Mouse (Mus musculus) MEL-GATA-1-ER (cell line): ENCODE data around the gene Tsc22d2.
"Not testable (repeated sequence)": the region's sequence is repeated elsewhere in the genome, so short reads cannot be mapped to it uniquely, and the experiment has no call there.

Experiments
- DNase-seq: peaks from one replicate; pipeline ENCODE4 v3.0.0-alpha.2; 2012; ENCODE audit warnings: low read depth; ENCODE audit errors: extremely low read depth

Gene Tsc22d2

GRCm38 (mm10) chr3:58428861-58429260 is 14.3 kb downstream of the Tsc22d2 start:
- no peak for DNase-seq

DNA sequence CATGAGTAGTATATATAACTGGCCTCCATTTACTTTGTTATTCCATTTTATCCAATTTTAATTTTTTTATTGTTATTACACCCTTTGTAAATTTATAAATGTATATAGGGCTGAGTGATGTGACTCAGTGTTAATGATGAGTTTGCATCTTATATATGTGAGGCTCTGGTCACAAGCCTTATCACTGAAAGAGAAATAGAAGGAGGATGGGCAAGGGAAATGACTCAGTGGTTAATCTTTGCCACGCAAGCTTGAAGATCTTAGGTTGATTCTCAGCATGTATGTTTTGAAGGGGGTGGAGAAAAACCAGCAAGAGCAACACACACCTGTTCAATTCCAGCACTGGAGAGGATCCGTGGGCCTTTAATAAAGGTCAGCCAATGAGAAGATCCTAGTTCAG is 19.9 kb downstream of the Tsc22d2 start:
- no peak for DNase-seq

DNA sequence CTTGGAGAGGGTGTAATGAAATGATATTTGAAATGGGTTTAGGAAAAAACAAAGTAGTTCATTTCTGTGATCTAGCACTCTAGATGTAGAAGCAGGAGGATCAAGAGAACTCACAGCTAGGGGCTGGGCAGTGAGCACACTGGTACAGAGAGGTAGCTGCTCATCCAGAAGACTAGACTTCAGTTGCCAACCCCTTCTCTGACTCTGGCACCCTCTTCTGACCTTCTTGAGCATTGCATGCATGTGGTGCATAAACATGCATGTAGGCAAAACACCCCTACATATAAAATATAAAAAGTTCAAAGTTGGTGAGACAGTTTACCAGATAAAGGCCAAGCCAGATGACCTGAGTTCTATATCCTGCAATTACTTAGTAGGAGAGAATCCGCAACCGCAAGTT is 33.7 kb downstream of the Tsc22d2 start:
- DNase-seq, result peak; percentile 29

- DNase-seq, result no peak
These were observed 35.0 kb downstream of the Tsc22d2 start for GRCm38 (mm10) chr3:58449487-58449886.

DNA sequence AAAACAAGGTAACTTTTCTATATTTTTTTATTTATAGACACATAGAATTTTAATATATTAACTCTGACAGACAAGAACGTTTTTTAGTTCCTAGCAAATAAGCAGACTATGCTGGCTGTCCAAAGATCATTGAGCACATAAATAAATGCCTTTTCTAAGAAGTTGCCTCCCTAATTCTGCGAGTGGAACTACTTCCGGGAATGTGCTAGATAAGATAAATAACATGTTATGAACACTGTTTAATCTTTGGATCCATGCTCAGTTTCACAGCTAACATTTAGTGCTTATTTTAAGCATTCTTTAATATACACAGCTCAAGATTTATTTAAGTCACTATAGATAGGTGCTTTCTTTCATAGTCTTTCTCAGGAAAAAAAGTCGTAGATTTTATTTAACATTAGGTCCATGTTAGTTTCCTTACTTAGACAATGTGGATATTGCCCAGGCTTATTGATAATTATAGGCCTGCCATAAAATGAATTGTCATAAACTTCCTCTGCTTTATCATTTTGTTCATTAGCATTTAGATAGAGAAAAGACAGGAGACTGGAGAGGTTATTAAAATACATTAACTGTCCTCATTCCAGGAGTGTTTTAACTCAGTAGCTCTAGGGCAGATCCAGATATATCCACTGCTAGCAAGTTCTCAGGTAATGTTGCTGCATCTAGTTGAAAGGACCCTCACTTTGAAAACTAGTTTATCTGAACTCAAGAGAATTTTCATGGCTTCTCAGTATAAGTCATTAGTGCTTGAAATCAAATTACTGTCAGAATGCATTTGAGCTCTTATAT is 40.1 kb downstream of the Tsc22d2 start:
- peak; percentile 50 for DNase-seq

- no peak for DNase-seq
These were observed 40.7 kb downstream of the Tsc22d2 start for GRCm38 (mm10) chr3:58455255-58455654.

DNA sequence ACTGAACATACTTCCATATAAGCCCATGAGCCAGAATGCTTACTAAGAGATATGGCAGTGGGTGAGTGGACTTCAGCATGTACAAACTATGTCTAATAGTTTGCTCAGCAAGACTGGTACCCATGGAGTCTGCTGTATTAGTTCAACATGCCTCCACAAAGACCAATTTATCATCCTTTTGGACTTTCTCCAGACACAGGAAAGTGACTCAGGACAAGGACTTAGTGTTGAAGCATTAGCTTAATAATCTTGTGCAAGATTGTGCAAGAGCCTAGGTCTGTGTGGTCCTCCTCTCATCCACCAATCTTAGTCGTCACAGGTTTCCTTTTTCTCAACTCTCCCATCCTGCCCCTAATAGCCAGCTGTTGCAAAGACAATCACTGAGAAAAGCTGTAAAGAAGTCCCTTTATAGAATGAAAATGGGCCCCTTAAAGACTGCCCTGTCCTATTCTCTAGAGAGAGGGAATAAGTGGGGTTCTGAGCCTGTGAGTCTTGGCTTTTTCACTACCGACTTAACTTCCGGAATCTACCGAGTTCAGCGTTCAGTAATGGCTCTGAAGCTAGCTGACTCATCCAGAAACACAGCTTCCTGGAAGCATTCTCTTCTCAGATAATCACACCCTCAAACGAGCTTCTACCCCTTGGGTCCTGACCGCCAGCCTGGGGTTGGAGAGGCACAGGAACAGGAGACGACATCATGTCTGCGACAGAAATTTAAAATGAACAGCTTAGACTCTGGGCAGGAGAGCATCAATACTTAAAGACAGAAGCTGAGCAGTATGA is 55.3 kb downstream of the Tsc22d2 start:
- DNase-seq, result peak; percentile 78

DNA sequence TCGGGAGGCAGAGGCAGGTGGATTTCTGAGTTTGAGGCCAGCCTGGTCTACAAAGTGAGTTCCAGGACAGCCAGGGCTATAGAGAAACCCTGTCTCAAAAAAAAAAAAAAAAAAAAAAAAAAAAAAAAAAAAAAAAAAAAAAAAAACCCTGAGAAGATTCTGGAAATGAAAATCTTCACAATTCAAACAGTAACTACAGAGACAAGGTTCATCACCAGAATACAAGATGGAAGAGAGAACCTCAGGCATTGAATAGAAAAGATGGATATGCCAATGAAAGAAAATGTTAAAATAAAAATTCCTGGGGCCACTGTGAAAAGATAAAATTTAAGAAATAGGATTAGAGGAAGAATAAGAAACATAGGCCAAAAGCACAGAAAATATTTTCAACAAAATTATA is 60.8 kb downstream of the Tsc22d2 start:
- not testable (repeated sequence) for DNase-seq

GRCm38 (mm10) chr3:58478755-58479455 is 64.4 kb downstream of the Tsc22d2 start:
- no peak for DNase-seq

GRCm38 (mm10) chr3:58485883-58486282 is 71.4 kb downstream of the Tsc22d2 start:
- DNase-seq, result no peak

GRCm38 (mm10) chr3:58487121-58487520 is 72.6 kb downstream of the Tsc22d2 start:
- DNase-seq, result no peak

GRCm38 (mm10) chr3:58487999-58488775 is 73.7 kb downstream of the Tsc22d2 start:
- no peak for DNase-seq

GRCm38 (mm10) chr3:58490787-58491186 is 76.3 kb downstream of the Tsc22d2 start:
- no peak for DNase-seq

- no peak for DNase-seq
These were observed 79.1 kb downstream of the Tsc22d2 start for GRCm38 (mm10) chr3:58493621-58494020.

DNA sequence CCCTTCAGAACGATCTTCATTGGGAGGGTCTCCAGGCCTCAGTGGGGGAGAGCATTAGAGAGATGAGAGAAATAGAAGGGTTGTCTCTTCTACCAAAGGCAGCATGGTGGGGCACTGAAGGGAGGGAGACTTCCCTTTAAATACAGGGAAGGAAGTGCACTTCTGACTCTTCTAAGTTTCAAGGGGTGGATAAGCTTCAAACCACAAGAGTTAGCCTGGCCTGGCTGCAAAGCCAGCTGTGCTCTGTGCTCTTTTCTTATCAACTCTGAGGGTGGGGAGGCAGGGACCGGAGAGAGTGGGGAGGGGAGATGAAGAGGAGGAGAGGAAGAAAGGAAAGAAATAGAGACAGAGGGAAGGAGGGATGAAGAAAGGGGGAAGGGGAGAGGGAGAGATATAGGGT is 87.4 kb downstream of the Tsc22d2 start:
- peak; percentile 85 for DNase-seq

DNA sequence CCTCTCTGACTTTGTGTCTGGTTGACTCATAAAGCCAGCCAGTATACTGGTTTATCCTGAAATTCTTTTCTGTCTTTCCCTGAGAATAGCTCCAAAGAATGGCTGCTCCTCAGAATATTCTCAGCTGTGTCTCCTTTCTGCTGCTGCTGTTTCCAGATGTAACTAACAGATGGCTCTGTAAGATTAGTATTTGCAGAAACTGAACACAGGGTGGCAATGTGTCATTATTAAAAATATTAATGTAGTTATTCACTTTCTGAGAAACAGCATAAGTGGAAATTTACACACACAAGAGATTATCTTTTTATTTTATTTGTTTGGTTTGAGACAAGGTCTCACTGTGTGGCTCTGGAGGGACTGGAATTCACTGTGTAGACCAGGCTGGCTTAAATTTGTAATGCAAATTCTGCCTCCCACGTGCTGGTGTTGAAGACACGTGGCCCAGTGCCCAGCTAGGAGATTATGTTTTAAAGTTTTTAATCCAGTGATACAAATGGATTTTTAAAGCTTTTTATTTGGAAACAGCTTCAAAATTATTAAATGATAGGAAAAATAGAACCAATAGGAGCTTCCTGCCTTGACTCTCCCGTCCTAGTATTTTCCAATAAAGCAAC is 89.3 kb downstream of the Tsc22d2 start:
- no peak for DNase-seq

GRCm38 (mm10) chr3:58504676-58505075 is 90.2 kb downstream of the Tsc22d2 start:
- DNase-seq, result no peak

- DNase-seq, result no peak
These were observed 93.7 kb downstream of the Tsc22d2 start for GRCm38 (mm10) chr3:58508020-58508750.

- DNase-seq, result no peak
These were observed 97.1 kb downstream of the Tsc22d2 start for GRCm38 (mm10) chr3:58511581-58511980.

- DNase-seq, result no peak
These were observed 98.2 kb downstream of the Tsc22d2 start for GRCm38 (mm10) chr3:58512740-58513139.
